Mouse (Mus musculus) erythroid progenitor cell, adult 5-6 weeks (primary cell): Measurements from ENCODE around the gene Mybbp1a. TPM values are rescaled to one million over a fixed set of nuclear protein-coding genes. Genes with fewer than 3 reads are reported as not detected.

Experiments used
- ATAC-seq: replicated peaks from 2 replicates; pipeline ENCODE4 v1.8.0; 2016; ENCODE audit warnings: moderate number of reproducible peaks, mild to moderate bottlenecking, moderate TSS enrichment, inconsistent platforms; ENCODE audit not compliant: poor library complexity, low FRiP score, severe bottlenecking
- total RNA-seq, 2 experiments: library from RNA; stranded (forward) in 1 of 2; stranded (reverse) in 1 of 2; fragments of 150-400 nt in 1 of 2; fragments of 186-747, 209-891 nt in 1 of 2; gene quantifications; 2 replicates each; pipeline versions ENCODE4 v1.2.3 to v1.2.4; 2015 to 2017; ENCODE audit warnings: low replicate concordance in 2 of 2

The Mybbp1a gene
- total RNA-seq, 2 experiments from 2014 or later = 4.8 to 82.2 TPM

- no peak for ATAC-seq
Observed at GRCm38 (mm10) chr11:72471381-72471780, 30.2 kb downstream of the Mybbp1a start.

- no peak for ATAC-seq
Observed at GRCm38 (mm10) chr11:72473540-72473939, 32.4 kb downstream of the Mybbp1a start.

GRCm38 (mm10) chr11:72474926-72475325 lies 33.8 kb downstream of the Mybbp1a start:
- ATAC-seq = no peak

- ATAC-seq = no peak
Observed at GRCm38 (mm10) chr11:72475408-72475807, 34.3 kb downstream of the Mybbp1a start.

GRCm38 (mm10) chr11:72476074-72476625 lies 35.0 kb downstream of the Mybbp1a start:
- ATAC-seq = no peak

GRCm38 (mm10) chr11:72477182-72477581 lies 36.0 kb downstream of the Mybbp1a start:
- ATAC-seq = no peak

GRCm38 (mm10) chr11:72477653-72478052 lies 36.5 kb downstream of the Mybbp1a start:
- ATAC-seq = no peak

GRCm38 (mm10) chr11:72478228-72478627 lies 37.1 kb downstream of the Mybbp1a start:
- no peak for ATAC-seq

GRCm38 (mm10) chr11:72479499-72479898 lies 38.3 kb downstream of the Mybbp1a start:
- no peak for ATAC-seq

- no peak for ATAC-seq
Observed at GRCm38 (mm10) chr11:72481313-72481712, 40.2 kb downstream of the Mybbp1a start.

GRCm38 (mm10) chr11:72481952-72482351 lies 40.8 kb downstream of the Mybbp1a start:
- ATAC-seq = peak; percentile 23; the same call in 1 of the 2 replicates

- ATAC-seq = no peak
Observed at GRCm38 (mm10) chr11:72484549-72484948, 43.4 kb downstream of the Mybbp1a start.

GRCm38 (mm10) chr11:72485157-72485556 lies 44.0 kb downstream of the Mybbp1a start:
- ATAC-seq = no peak

GRCm38 (mm10) chr11:72485960-72486359 lies 44.8 kb downstream of the Mybbp1a start:
- ATAC-seq = no peak

GRCm38 (mm10) chr11:72487171-72487570 lies 46.0 kb downstream of the Mybbp1a start:
- no peak for ATAC-seq

GRCm38 (mm10) chr11:72487739-72488138 lies 46.6 kb downstream of the Mybbp1a start:
- no peak for ATAC-seq

- ATAC-seq = no peak
Observed at GRCm38 (mm10) chr11:72488753-72489271, 47.7 kb downstream of the Mybbp1a start.

- no peak for ATAC-seq
Observed at GRCm38 (mm10) chr11:72489397-72489796, 48.2 kb downstream of the Mybbp1a start.

- ATAC-seq = no peak
Observed at GRCm38 (mm10) chr11:72489881-72490301, 48.7 kb downstream of the Mybbp1a start, which contains the start of gene Spns2. TSS of gene Spns2 (minus strand) at chr11:72489904.

GRCm38 (mm10) chr11:72491130-72491960 lies 50.2 kb downstream of the Mybbp1a start:
- no peak for ATAC-seq
